Mouse (Mus musculus): ENCODE data around the gene Myh14. TPM values are rescaled to one million over a fixed set of nuclear protein-coding genes. Genes with fewer than 3 reads are reported as not detected.

Gene Myh14
- polyA plus RNA-seq, 1 experiment from 2014 or later: 1.3 TPM

- H3K4me3 ChIP-seq (ENCODE audit: low read depth, low read length): no peak overlapping the region
- no peaks in the 10 kb centered on the region for H3K36me3 ChIP-seq (ENCODE audit: control insufficient read depth, insufficient read depth, low read length)
- no peak overlapping the region for H3K27ac ChIP-seq (ENCODE audit: low read depth, low read length)
- ATAC-seq (ENCODE audit: low FRiP score): no peak
- H3K4me2 ChIP-seq: peak overlapping the region; percentile 66
- 34% methylated on average over 6 of the region's 6 CpGs for WGBS
- H3K4me1 ChIP-seq (ENCODE audit: control insufficient read depth, insufficient read depth, low read length): peaks cover 32% of the 10 kb centered on the region
- H3K9ac ChIP-seq (ENCODE audit: low read length): peak overlapping the region; percentile 1; the same call in 1 of the 2 replicates
- H3K9me3 ChIP-seq (ENCODE audit: control insufficient read depth, low read length): no peaks in the 10 kb centered on the region
- DNase-seq (ENCODE audit: low spot score, missing footprints): no peak
- peaks cover 36% of the 10 kb centered on the region for H3K27me3 ChIP-seq (ENCODE audit: control insufficient read depth, insufficient read depth, low read length)
Observed at GRCm38 (mm10) chr7:44587676-44588075, 83.0 kb downstream of the Myh14 start.

DNA sequence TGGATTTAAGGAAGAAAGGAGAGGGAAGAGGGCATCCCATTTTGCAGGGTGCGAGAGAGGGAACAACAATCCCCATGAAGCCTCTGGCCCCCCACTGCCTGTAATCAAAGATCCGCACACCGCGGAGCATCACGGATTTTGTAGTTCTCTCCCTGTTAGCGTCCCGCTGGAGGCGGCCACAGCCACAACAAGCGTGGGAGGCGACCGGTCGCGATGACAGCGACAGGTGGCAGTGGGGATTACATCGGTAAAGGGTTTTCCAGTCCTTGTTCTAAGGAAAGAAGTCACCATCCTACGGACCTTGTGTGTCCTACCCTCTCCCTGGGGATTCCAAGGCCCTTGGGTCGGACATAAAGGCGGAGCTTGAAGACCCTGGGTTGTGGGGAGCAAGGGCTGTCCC, 83.7 kb downstream of the Myh14 start:
- peaks cover 31% of the 10 kb centered on the region for H3K4me1 ChIP-seq (ENCODE audit: control insufficient read depth, insufficient read depth, low read length)
- WGBS: under 1% methylated on average over 18 of the region's 18 CpGs
- peak; percentile 97 for DNase-seq (ENCODE audit: low spot score, missing footprints)

GRCm38 (mm10) chr7:44586518-44586917, 84.1 kb downstream of the Myh14 start:
- Histone ChIP-seq H3K36me3 (ENCODE audit: control insufficient read depth, insufficient read depth, low read length) (no peaks in the 10 kb centered on the region), H3K4me2 (peak overlapping the region; percentile 66), H3K9me3 (ENCODE audit: control insufficient read depth, low read length) (no peaks in the 10 kb centered on the region), H3K4me1 (ENCODE audit: control insufficient read depth, insufficient read depth, low read length) (peaks cover 27% of the 10 kb centered on the region), H3K4me3 (ENCODE audit: low read depth, low read length) (peak overlapping the region; percentile 35), H3K9ac (ENCODE audit: low read length) (peak overlapping the region; percentile 65), H3K27me3 (ENCODE audit: control insufficient read depth, insufficient read depth, low read length) (peaks cover 25% of the 10 kb centered on the region), H3K27ac (ENCODE audit: low read depth, low read length) (no peak overlapping the region)
- peak; percentile 96 for DNase-seq (ENCODE audit: low spot score, missing footprints)
- no peak for ATAC-seq (ENCODE audit: low FRiP score)
- WGBS: 10% methylated on average over 19 of the region's 19 CpGs

More for the DNA sequence above, 83.7 kb downstream of the Myh14 start:
- H3K4me3 ChIP-seq (ENCODE audit: low read depth, low read length): peak overlapping the region; percentile 35
- H3K4me2 ChIP-seq: peak overlapping the region; percentile 66
- peak; percentile 45 for ATAC-seq (ENCODE audit: low FRiP score)
- H3K9ac ChIP-seq (ENCODE audit: low read length): peak overlapping the region; percentile 65; the same call in 1 of the 2 replicates
- no peak overlapping the region for H3K27ac ChIP-seq (ENCODE audit: low read depth, low read length)
- H3K9me3 ChIP-seq (ENCODE audit: control insufficient read depth, low read length): no peaks in the 10 kb centered on the region
- H3K36me3 ChIP-seq (ENCODE audit: control insufficient read depth, insufficient read depth, low read length): no peaks in the 10 kb centered on the region
- H3K27me3 ChIP-seq (ENCODE audit: control insufficient read depth, insufficient read depth, low read length): peaks cover 29% of the 10 kb centered on the region

- Histone ChIP-seq H3K4me2 (no peak overlapping the region), H3K27me3 (ENCODE audit: control insufficient read depth, insufficient read depth, low read length) (peaks cover 18% of the 10 kb centered on the region), H3K9ac (ENCODE audit: low read length) (no peak overlapping the region), H3K27ac (ENCODE audit: low read depth, low read length) (no peak overlapping the region), H3K4me1 (ENCODE audit: control insufficient read depth, insufficient read depth, low read length) (peaks cover 22% of the 10 kb centered on the region), H3K36me3 (ENCODE audit: control insufficient read depth, insufficient read depth, low read length) (no peaks in the 10 kb centered on the region), H3K9me3 (ENCODE audit: control insufficient read depth, low read length) (no peaks in the 10 kb centered on the region), H3K4me3 (ENCODE audit: low read depth, low read length) (no peak overlapping the region)
- WGBS: 91% methylated on average over 6 of the region's 6 CpGs
- ATAC-seq (ENCODE audit: low FRiP score): no peak
- peak; percentile 62 for DNase-seq (ENCODE audit: low spot score, missing footprints)
Observed at GRCm38 (mm10) chr7:44585606-44586005, 85.0 kb downstream of the Myh14 start.

DNA sequence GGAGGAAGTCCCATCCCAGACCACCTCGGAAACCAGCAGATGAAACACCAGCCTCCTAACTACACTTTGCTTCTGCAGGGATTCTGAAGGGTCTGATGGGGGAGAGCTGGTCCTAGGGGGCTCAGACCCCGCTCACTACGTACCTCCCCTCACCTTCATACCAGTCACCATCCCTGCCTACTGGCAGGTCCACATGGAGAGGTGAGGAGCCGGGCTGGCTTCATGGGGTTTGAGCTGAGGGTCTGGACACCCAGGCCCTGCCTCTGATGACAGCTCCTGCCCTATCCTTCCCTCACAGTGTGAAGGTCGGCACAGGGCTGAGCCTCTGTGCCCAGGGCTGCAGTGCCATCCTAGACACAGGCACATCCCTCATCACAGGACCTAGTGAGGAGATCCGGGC, 85.7 kb downstream of the Myh14 start:
- Histone ChIP-seq H3K27me3 (ENCODE audit: control insufficient read depth, insufficient read depth, low read length) (peaks cover 18% of the 10 kb centered on the region), H3K4me3 (ENCODE audit: low read depth, low read length) (no peak overlapping the region), H3K36me3 (ENCODE audit: control insufficient read depth, insufficient read depth, low read length) (no peaks in the 10 kb centered on the region), H3K4me2 (no peak overlapping the region), H3K9ac (ENCODE audit: low read length) (no peak overlapping the region), H3K9me3 (ENCODE audit: control insufficient read depth, low read length) (no peaks in the 10 kb centered on the region), H3K4me1 (ENCODE audit: control insufficient read depth, insufficient read depth, low read length) (peaks cover 18% of the 10 kb centered on the region), H3K27ac (ENCODE audit: low read depth, low read length) (no peak overlapping the region)
- DNase-seq (ENCODE audit: low spot score, missing footprints) (peak; percentile 70), ATAC-seq (ENCODE audit: low FRiP score) (no peak)
- 84% methylated on average over 6 of the region's 6 CpGs for WGBS

DNA sequence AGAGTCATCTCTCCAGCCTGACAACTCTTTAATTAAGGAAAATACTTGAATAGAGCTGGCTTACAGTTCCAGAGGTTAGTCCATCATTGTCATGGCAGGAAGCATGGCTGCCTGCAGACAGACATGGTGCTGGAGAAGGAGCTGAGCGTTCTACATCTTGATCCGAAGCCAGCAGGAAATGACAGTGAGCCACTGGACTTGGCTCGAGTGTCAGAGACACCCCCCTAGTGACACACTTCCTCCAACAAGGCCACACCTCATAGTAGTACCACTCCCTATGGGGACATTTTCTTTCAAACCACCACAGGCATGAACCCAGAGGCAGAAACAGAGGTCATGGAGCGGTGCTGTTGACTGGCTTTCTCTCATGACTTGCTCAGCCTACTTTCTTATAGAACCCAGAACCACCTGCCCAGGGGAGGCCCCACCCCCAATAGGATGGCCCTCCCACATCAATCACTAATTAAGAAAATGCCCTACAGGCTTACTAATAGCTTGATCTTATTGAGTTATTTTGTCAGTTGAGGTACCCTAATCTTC, 86.3 kb downstream of the Myh14 start:
- DNase-seq (ENCODE audit: low spot score, missing footprints) (peak; percentile 12), ATAC-seq (ENCODE audit: low FRiP score) (no peak)
- no peaks in the 10 kb centered on the region for H3K36me3 ChIP-seq (ENCODE audit: control insufficient read depth, insufficient read depth, low read length)
- no peak overlapping the region for H3K4me3 ChIP-seq (ENCODE audit: low read depth, low read length)
- no peaks in the 10 kb centered on the region for H3K9me3 ChIP-seq (ENCODE audit: control insufficient read depth, low read length)
- peaks cover 16% of the 10 kb centered on the region for H3K27me3 ChIP-seq (ENCODE audit: control insufficient read depth, insufficient read depth, low read length)
- no peak overlapping the region for H3K27ac ChIP-seq (ENCODE audit: low read depth, low read length)
- H3K4me1 ChIP-seq (ENCODE audit: control insufficient read depth, insufficient read depth, low read length): peaks cover 14% of the 10 kb centered on the region
- no peak overlapping the region for H3K4me2 ChIP-seq
- H3K9ac ChIP-seq (ENCODE audit: low read length): no peak overlapping the region
- 88% methylated on average over 4 of the region's 4 CpGs for WGBS

- WGBS: 96% methylated on average over 1 of the region's 1 CpGs
- Histone ChIP-seq H3K9ac (ENCODE audit: low read length) (no peak overlapping the region), H3K4me3 (ENCODE audit: low read depth, low read length) (no peak overlapping the region), H3K4me2 (no peak overlapping the region), H3K36me3 (ENCODE audit: control insufficient read depth, insufficient read depth, low read length) (no peaks in the 10 kb centered on the region), H3K27me3 (ENCODE audit: control insufficient read depth, insufficient read depth, low read length) (peaks cover 9% of the 10 kb centered on the region), H3K9me3 (ENCODE audit: control insufficient read depth, low read length) (peaks cover 2% of the 10 kb centered on the region; the same call in 1 of the 2 replicates), H3K4me1 (ENCODE audit: control insufficient read depth, insufficient read depth, low read length) (peaks cover 8% of the 10 kb centered on the region; the same call in 1 of the 2 replicates), H3K27ac (ENCODE audit: low read depth, low read length) (no peak overlapping the region)
- no peak for ATAC-seq (ENCODE audit: low FRiP score)
- DNase-seq (ENCODE audit: low spot score, missing footprints): peak; percentile 62
Observed at GRCm38 (mm10) chr7:44583146-44583545, 87.5 kb downstream of the Myh14 start.

GRCm38 (mm10) chr7:44582709-44583108, 87.9 kb downstream of the Myh14 start:
- Histone ChIP-seq H3K27me3 (ENCODE audit: control insufficient read depth, insufficient read depth, low read length) (peaks cover 5% of the 10 kb centered on the region; the same call in 1 of the 2 replicates), H3K27ac (ENCODE audit: low read depth, low read length) (no peak overlapping the region), H3K9ac (ENCODE audit: low read length) (no peak overlapping the region), H3K4me1 (ENCODE audit: control insufficient read depth, insufficient read depth, low read length) (peaks cover 4% of the 10 kb centered on the region; the same call in 1 of the 2 replicates), H3K9me3 (ENCODE audit: control insufficient read depth, low read length) (peaks cover 2% of the 10 kb centered on the region; the same call in 1 of the 2 replicates), H3K4me3 (ENCODE audit: low read depth, low read length) (no peak overlapping the region), H3K4me2 (no peak overlapping the region), H3K36me3 (ENCODE audit: control insufficient read depth, insufficient read depth, low read length) (no peaks in the 10 kb centered on the region)
- WGBS: 82% methylated on average over 5 of the region's 5 CpGs
- DNase-seq (ENCODE audit: low spot score, missing footprints) (no peak), ATAC-seq (ENCODE audit: low FRiP score) (no peak)

GRCm38 (mm10) chr7:44581637-44582036, 89.0 kb downstream of the Myh14 start:
- no peak overlapping the region for H3K9ac ChIP-seq (ENCODE audit: low read length)
- H3K4me2 ChIP-seq: no peak overlapping the region
- no peak overlapping the region for H3K4me3 ChIP-seq (ENCODE audit: low read depth, low read length)
- peaks cover 2% of the 10 kb centered on the region; the same call in 1 of the 2 replicates for H3K9me3 ChIP-seq (ENCODE audit: control insufficient read depth, low read length)
- peak; percentile 57 for DNase-seq (ENCODE audit: low spot score, missing footprints)
- no peaks in the 10 kb centered on the region for H3K36me3 ChIP-seq (ENCODE audit: control insufficient read depth, insufficient read depth, low read length)
- no peak for ATAC-seq (ENCODE audit: low FRiP score)
- no peaks in the 10 kb centered on the region for H3K4me1 ChIP-seq (ENCODE audit: control insufficient read depth, insufficient read depth, low read length)
- H3K27me3 ChIP-seq (ENCODE audit: control insufficient read depth, insufficient read depth, low read length): no peaks in the 10 kb centered on the region
- WGBS: 79% methylated on average over 6 of the region's 6 CpGs
- no peak overlapping the region for H3K27ac ChIP-seq (ENCODE audit: low read depth, low read length)
